Mouse (Mus musculus) heart, postnatal 0 days (tissue): ENCODE results near the gene Gm9508.

Experiments
- CTCF ChIP-seq: IDR thresholded peaks from 2 replicates; pipeline ENCODE4 v1.5.1; 2016; ENCODE audit warnings: antibody characterized with exemption, control low read depth, low read depth
- EP300 ChIP-seq: IDR thresholded peaks from 2 replicates; pipeline ENCODE4 v1.6.1; 2016; ENCODE audit warnings: antibody characterized with exemption, low read depth

GRCm38 (mm10) chr10:77706326-77706725 lies 9.3 kb upstream of the Gm9508 start, which contains the start of gene Gm10272:
- TF ChIP-seq CTCF (no peak), EP300 (no peak)
